Comparison of ENCODE assay signal across 18 mouse cellular contexts in genomic region chr7:89367643-89368042, GRCm38 (mm10). TPM values are rescaled to one million over a fixed set of nuclear protein-coding genes. Genes with fewer than 3 reads are reported as not detected.
DNase-seq lines count a peak whose midpoint lies in the region; ATAC-seq lines count a peak whose summit lies in the region.
"Had no signal": no experiment of that assay in that cellular context is flagged by ENCODE, and none has a peak within 500 bp of the region (broad histone marks: within the 10 kb centered on the region; RNA-seq: fewer than 3 reads in every experiment).

No protein-coding gene starts in this region.

- H3K9me3 ChIP-seq in kidney, embryonic 16.5 days (ENCODE audit: low read length), result no peaks in the 10 kb centered on the region
- H3K9me3 ChIP-seq in heart, embryonic 13.5 days, result no peaks in the 10 kb centered on the region
- no peaks in the 10 kb centered on the region for H3K9me3 ChIP-seq in liver, embryonic 15.5 days (replicated peaks)
- no peaks in the 10 kb centered on the region for H3K9me3 ChIP-seq in midbrain, embryonic 15.5 days
- H3K9me3 ChIP-seq: embryonic facial prominence, embryonic 12.5 days; hindbrain, embryonic 15.5 days; lung, embryonic 15.5 days; midbrain, embryonic 12.5 days had no signal

- H3K36me3 ChIP-seq in kidney, embryonic 16.5 days (ENCODE audit: insufficient read depth, low read length), result no peaks in the 10 kb centered on the region
- no peaks in the 10 kb centered on the region for H3K36me3 ChIP-seq in heart, embryonic 13.5 days
- no peaks in the 10 kb centered on the region for H3K36me3 ChIP-seq in liver, embryonic 15.5 days (replicated peaks)
- H3K36me3 ChIP-seq in midbrain, embryonic 15.5 days (replicated peaks), result no peaks in the 10 kb centered on the region
- H3K36me3 ChIP-seq: embryonic facial prominence, embryonic 12.5 days; hindbrain, embryonic 15.5 days; lung, embryonic 15.5 days; midbrain, embryonic 12.5 days had no signal

- no peaks in the 10 kb centered on the region for H3K27me3 ChIP-seq in kidney, embryonic 16.5 days (ENCODE audit: insufficient read depth, low read length)
- H3K27me3 ChIP-seq in heart, embryonic 13.5 days (replicated peaks), result no peaks in the 10 kb centered on the region
- no peaks in the 10 kb centered on the region for H3K27me3 ChIP-seq in liver, embryonic 15.5 days
- peaks cover 4% of the 10 kb centered on the region; the same call in 1 of the 2 replicates for H3K27me3 ChIP-seq in midbrain, embryonic 15.5 days (replicated peaks)
- H3K27me3 ChIP-seq: CH12.LX; embryonic facial prominence, embryonic 12.5 days; hindbrain, embryonic 15.5 days; lung, embryonic 15.5 days had no signal

- H3K4me3 ChIP-seq in kidney, embryonic 16.5 days (ENCODE audit: low read length), result no peak overlapping the region
- no peak overlapping the region for H3K4me3 ChIP-seq in heart, embryonic 13.5 days
- no peak overlapping the region for H3K4me3 ChIP-seq in liver, embryonic 15.5 days (replicated peaks)
- H3K4me3 ChIP-seq in midbrain, embryonic 15.5 days, result no peak overlapping the region
- H3K4me3 ChIP-seq: embryonic facial prominence, embryonic 12.5 days; hindbrain, embryonic 15.5 days; left cerebral cortex, adult 2 months; lung, embryonic 15.5 days; midbrain, embryonic 12.5 days had no signal

- no peak for DNase-seq in kidney, postnatal 4 days
- peak; percentile 40 for DNase-seq in Muller cell, postnatal 12 days (ENCODE audit: inconsistent ontology term)
- DNase-seq in frontal cortex, postnatal 36 days (ENCODE audit: low spot score in 2 of 2), result no peak
- DNase-seq: adrenal gland, postnatal 36 days; cerebellum, adult 11-12 months; gastrocnemius, postnatal 14 days; kidney, postnatal 14 days had no signal

- no peak overlapping the region for H3K4me2 ChIP-seq in kidney, embryonic 16.5 days (replicated peaks; ENCODE audit: low read depth, low read length)
- peak overlapping the region; percentile 47 for H3K4me2 ChIP-seq in heart, embryonic 13.5 days
- no peak overlapping the region for H3K4me2 ChIP-seq in liver, embryonic 15.5 days
- H3K4me2 ChIP-seq in midbrain, embryonic 15.5 days, result no peak overlapping the region
- H3K4me2 ChIP-seq: embryonic facial prominence, embryonic 12.5 days; hindbrain, embryonic 15.5 days; lung, embryonic 15.5 days; midbrain, embryonic 12.5 days had no signal

- ATAC-seq in kidney, embryonic 16.5 days (ENCODE audit: low FRiP score, low TSS enrichment), result peak; percentile 54; the same call in 1 of the 2 replicates
- ATAC-seq in heart, embryonic 13.5 days (ENCODE audit: extremely low read depth, insufficient number of reproducible peaks, low FRiP score, low TSS enrichment), result no peak
- ATAC-seq in liver, embryonic 15.5 days (ENCODE audit: insufficient read depth), result peak; percentile 83
- ATAC-seq in midbrain, embryonic 15.5 days (replicated peaks), result no peak
- ATAC-seq: forebrain, embryonic 14.5 days had no signal

- whole genome bisulfite sequencing in kidney, embryonic 16.5 days, result 26% methylated on average over 3 of the region's 3 CpGs
- whole genome bisulfite sequencing in heart, embryonic 13.5 days, result under 1% methylated on average over 3 of the region's 3 CpGs
- 3% methylated on average over 3 of the region's 3 CpGs for WGBS in liver, embryonic 15.5 days (ENCODE audit: insufficient replicate concordance)
- WGBS in midbrain, embryonic 15.5 days, result 21% methylated on average over 3 of the region's 3 CpGs

- peaks cover 14% of the 10 kb centered on the region for H3K4me1 ChIP-seq in kidney, embryonic 16.5 days (ENCODE audit: insufficient read depth, low read length)
- H3K4me1 ChIP-seq in heart, embryonic 13.5 days, result peaks cover 39% of the 10 kb centered on the region
- H3K4me1 ChIP-seq in liver, embryonic 15.5 days (replicated peaks), result peaks cover 8% of the 10 kb centered on the region
- H3K4me1 ChIP-seq in midbrain, embryonic 15.5 days, result no peaks in the 10 kb centered on the region; the same call in 1 of the 2 replicates
- H3K4me1 ChIP-seq: embryonic facial prominence, embryonic 12.5 days; midbrain, embryonic 12.5 days had no signal

- no peak overlapping the region for H3K9ac ChIP-seq in kidney, embryonic 16.5 days (replicated peaks; ENCODE audit: low read length)
- H3K9ac ChIP-seq in heart, embryonic 13.5 days, result no peak overlapping the region
- H3K9ac ChIP-seq in liver, embryonic 15.5 days, result no peak overlapping the region
- no peak overlapping the region for H3K9ac ChIP-seq in midbrain, embryonic 15.5 days
- H3K9ac ChIP-seq: embryonic facial prominence, embryonic 12.5 days; hindbrain, embryonic 15.5 days; lung, embryonic 15.5 days; midbrain, embryonic 12.5 days had no signal

- no peak overlapping the region for H3K27ac ChIP-seq in kidney, embryonic 16.5 days (ENCODE audit: low read length)
- H3K27ac ChIP-seq in heart, embryonic 13.5 days (replicated peaks), result peak overlapping the region; percentile 74
- no peak overlapping the region for H3K27ac ChIP-seq in liver, embryonic 15.5 days (replicated peaks)
- H3K27ac ChIP-seq in midbrain, embryonic 15.5 days, result no peak overlapping the region
- H3K27ac ChIP-seq: embryonic facial prominence, embryonic 12.5 days; hindbrain, embryonic 15.5 days; left cerebral cortex, adult 2 months; lung, embryonic 15.5 days; midbrain, embryonic 12.5 days had no signal

RNA-seq across cellular contexts. Expression of gene Tmem135, which starts 36.4 kb away (rescaled TPM):
- 37.6 and 39.9 TPM in 2 replicates for polyA plus RNA-seq in kidney, embryonic 16.5 days (2015; fragmentation: Nextera tagmentation; extraction: Ambion mirVana)
- polyA plus RNA-seq in heart, embryonic 13.5 days (2015; fragmentation: Nextera tagmentation; extraction: Ambion mirVana), result 21.7 and 23.8 TPM in 2 replicates
- polyA plus RNA-seq in liver, embryonic 15.5 days (2015; fragmentation: Nextera tagmentation; extraction: Ambion mirVana), result 15.3 and 16.4 TPM in 2 replicates
- polyA plus RNA-seq in midbrain, embryonic 15.5 days (2015; fragmentation: Nextera tagmentation; extraction: Ambion mirVana), result 28.0 and 32.8 TPM in 2 replicates

RNA-seq across cellular contexts. Expression of gene Fzd4, which starts 36.5 kb away (rescaled TPM):
- 28.1 and 31.0 TPM in 2 replicates for polyA plus RNA-seq in kidney, embryonic 16.5 days (2015; fragmentation: Nextera tagmentation; extraction: Ambion mirVana)
- polyA plus RNA-seq in heart, embryonic 13.5 days (2015; fragmentation: Nextera tagmentation; extraction: Ambion mirVana), result 6.9 and 7.1 TPM in 2 replicates
- 1.9 and 2.4 TPM in 2 replicates for polyA plus RNA-seq in liver, embryonic 15.5 days (2015; fragmentation: Nextera tagmentation; extraction: Ambion mirVana)
- 1.6 and 1.7 TPM in 2 replicates for polyA plus RNA-seq in midbrain, embryonic 15.5 days (2015; fragmentation: Nextera tagmentation; extraction: Ambion mirVana)

Comparison
In these comparisons a context has a peak if more than half of its experiments do, and no peak if none do; other contexts are left out.
1. ATAC-seq: peak in kidney, embryonic 16.5 days (single experiment) and liver, embryonic 15.5 days (single experiment); none in heart, embryonic 13.5 days (single experiment) and midbrain, embryonic 15.5 days (single experiment).